In the genomic region with DNA sequence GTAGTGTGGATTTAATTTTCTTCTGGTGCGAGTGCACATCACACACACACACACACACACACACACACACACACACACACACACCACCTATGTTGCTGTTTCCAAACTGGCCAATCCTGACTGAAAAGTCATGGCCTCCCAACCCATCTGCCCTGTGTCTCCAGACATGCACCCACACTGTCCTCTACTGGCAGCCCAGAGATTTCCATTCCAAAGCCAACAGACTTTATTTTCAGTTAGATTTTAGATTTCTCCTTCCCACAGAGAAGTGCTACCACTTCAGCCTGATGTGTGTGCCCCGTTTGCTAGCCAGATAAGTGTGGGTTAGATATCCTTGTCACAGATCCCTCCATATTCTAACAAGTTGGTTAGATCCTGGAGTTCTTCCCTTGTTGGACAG, we compare ENCODE assay signal across 9 mouse cellular contexts. TPM values are rescaled to one million over a fixed set of nuclear protein-coding genes. Genes with fewer than 3 reads are reported as not detected.
DNase-seq lines count a peak whose midpoint lies in the region; ATAC-seq and TF ChIP-seq lines count a peak whose summit lies in the region.
"Had no signal": no experiment of that assay in that cellular context is flagged by ENCODE, and none has a peak within 500 bp of the region (broad histone marks: within the 10 kb centered on the region; RNA-seq: fewer than 3 reads in every experiment).

No protein-coding gene starts in this region.

- TF ChIP-seq POLR2A in myocyte (IDR thresholded peaks at IDR 0.05; ENCODE audit: insufficient read length, low read depth), result no peak

- peaks cover 8% of the 10 kb centered on the region for H3K4me1 ChIP-seq in hindbrain, embryonic 10.5 days (replicated peaks)
- H3K4me1 ChIP-seq in hindbrain, embryonic 11.5 days (replicated peaks; ENCODE audit: control insufficient read depth, insufficient read depth, low read length), result no peaks in the 10 kb centered on the region
- no peaks in the 10 kb centered on the region for H3K4me1 ChIP-seq in forebrain, embryonic 14.5 days (ENCODE audit: control insufficient read depth, insufficient read depth, low read length)

- 77% methylated on average over 2 of the region's 2 CpGs for WGBS in hindbrain, embryonic 10.5 days
- WGBS in hindbrain, embryonic 11.5 days, result 58% methylated on average over 2 of the region's 2 CpGs
- 72% methylated on average over 2 of the region's 2 CpGs for WGBS in forebrain, embryonic 14.5 days

- H3K9me3 ChIP-seq in hindbrain, embryonic 10.5 days, result no peaks in the 10 kb centered on the region
- no peaks in the 10 kb centered on the region for H3K9me3 ChIP-seq in hindbrain, embryonic 11.5 days (ENCODE audit: control insufficient read depth, low read length)
- H3K9me3 ChIP-seq in forebrain, embryonic 14.5 days (replicated peaks; ENCODE audit: control insufficient read depth, low read length), result no peaks in the 10 kb centered on the region
- H3K9me3 ChIP-seq: limb, embryonic 12.5 days had no signal

- H3K36me3 ChIP-seq in hindbrain, embryonic 10.5 days, result no peaks in the 10 kb centered on the region
- no peaks in the 10 kb centered on the region for H3K36me3 ChIP-seq in hindbrain, embryonic 11.5 days (ENCODE audit: control insufficient read depth, insufficient read depth, low read length)
- peaks cover 38% of the 10 kb centered on the region for H3K36me3 ChIP-seq in myocyte (ENCODE audit: control insufficient read depth, insufficient read depth)
- no peaks in the 10 kb centered on the region for H3K36me3 ChIP-seq in forebrain, embryonic 14.5 days (ENCODE audit: control insufficient read depth, insufficient read depth, low read length)
- H3K36me3 ChIP-seq: limb, embryonic 12.5 days had no signal

- H3K27me3 ChIP-seq in hindbrain, embryonic 10.5 days (ENCODE audit: insufficient read depth, poor library complexity, severe bottlenecking), result no peaks in the 10 kb centered on the region
- no peaks in the 10 kb centered on the region for H3K27me3 ChIP-seq in hindbrain, embryonic 11.5 days (ENCODE audit: control insufficient read depth, insufficient read depth, low read length)
- H3K27me3 ChIP-seq in myocyte (ENCODE audit: control insufficient read depth, insufficient read depth, insufficient read length), result no peaks in the 10 kb centered on the region
- no peaks in the 10 kb centered on the region for H3K27me3 ChIP-seq in forebrain, embryonic 14.5 days (replicated peaks; ENCODE audit: control insufficient read depth, insufficient read depth, low read length)
- H3K27me3 ChIP-seq: limb, embryonic 12.5 days had no signal

- H3K4me3 ChIP-seq in hindbrain, embryonic 10.5 days, result no peak overlapping the region
- H3K4me3 ChIP-seq in hindbrain, embryonic 11.5 days (ENCODE audit: low read depth, low read length), result no peak overlapping the region
- no peak overlapping the region for H3K4me3 ChIP-seq in myocyte
- H3K4me3 ChIP-seq in forebrain, embryonic 14.5 days (ENCODE audit: low read depth, low read length), result no peak overlapping the region
- H3K4me3 ChIP-seq: limb, embryonic 12.5 days had no signal

- H3K79me2 ChIP-seq in myocyte (ENCODE audit: control insufficient read depth, insufficient read depth), result no peaks in the 10 kb centered on the region

- DNase-seq in hindbrain, embryonic 10.5 days (ENCODE audit: low spot score), result peak; percentile 21
- no peak for DNase-seq in hindbrain, embryonic 11.5 days (ENCODE audit: low spot score)
- DNase-seq in A20 (ENCODE audit: low read depth, low spot score), result peak; percentile 27
- peak; percentile 9 for DNase-seq in T-cell, adult 2 months (ENCODE audit: low spot score)
- DNase-seq in embryo, embryonic 11 days, result peak; percentile 37
- DNase-seq in layer of hippocampus, adult 9-10 months (ENCODE audit: low spot score), result no peak
- no peak for DNase-seq in forebrain, embryonic 14.5 days (ENCODE audit: low spot score)

- no peak overlapping the region for H3K27ac ChIP-seq in hindbrain, embryonic 10.5 days
- H3K27ac ChIP-seq in hindbrain, embryonic 11.5 days (ENCODE audit: low read depth, low read length), result no peak overlapping the region
- H3K27ac ChIP-seq in forebrain, embryonic 14.5 days (ENCODE audit: low read depth, low read length), result no peak overlapping the region
- H3K27ac ChIP-seq: limb, embryonic 12.5 days had no signal

- ATAC-seq in hindbrain, embryonic 11.5 days (ENCODE audit: low FRiP score), result no peak
- ATAC-seq in forebrain, embryonic 14.5 days, result no peak

- H3ac ChIP-seq in myocyte (ENCODE audit: control insufficient read depth, insufficient read length), result no peak overlapping the region

- no peak overlapping the region for H3K4me2 ChIP-seq in hindbrain, embryonic 11.5 days (replicated peaks; ENCODE audit: low read depth, low read length)
- H3K4me2 ChIP-seq in myocyte (ENCODE audit: low read depth), result no peak overlapping the region
- no peak overlapping the region for H3K4me2 ChIP-seq in forebrain, embryonic 14.5 days (ENCODE audit: low read length)
- H3K4me2 ChIP-seq: limb, embryonic 12.5 days had no signal

- H3K9ac ChIP-seq in hindbrain, embryonic 11.5 days (ENCODE audit: low read depth, low read length), result no peak overlapping the region
- no peak overlapping the region for H3K9ac ChIP-seq in forebrain, embryonic 14.5 days (ENCODE audit: low read length)
- H3K9ac ChIP-seq: limb, embryonic 12.5 days had no signal

TF ChIP-seq in myocyte, 11 proteins besides CTCF, POLR2A, EP300 and RAD21:
- no peak for TF ChIP-seq TCF12 (IDR thresholded peaks at IDR 0.05; ENCODE audit: insufficient read depth, poor library complexity, severe bottlenecking)
- TF ChIP-seq SRF (IDR thresholded peaks at IDR 0.05; ENCODE audit: control insufficient read depth, insufficient read length, low read depth), result no peak
- no peak for TF ChIP-seq CEBPB (IDR thresholded peaks at IDR 0.05; ENCODE audit: insufficient read depth, poor library complexity, severe bottlenecking)
- TF ChIP-seq POLR2AphosphoS2 (IDR thresholded peaks at IDR 0.05; ENCODE audit: insufficient read length, low read depth), result peak; percentile 12
TF ChIP-seq in myocyte: peak in this region for 1.

RNA-seq across cellular contexts. Expression of gene Serac1, which starts 59.8 kb away (rescaled TPM):
- polyA plus RNA-seq in hindbrain, embryonic 10.5 days (2016; fragmentation: Nextera tagmentation; extraction: Ambion mirVana), result 6.7 and 7.2 TPM in 2 replicates
- polyA plus RNA-seq in hindbrain, embryonic 11.5 days (2014; fragmentation: Nextera tagmentation; extraction: Ambion mirVana), result 8.0 TPM in 2 replicates
- polyA plus RNA-seq in myocyte (2012; fragmentation: generic; extraction: Trizol), result 3.5 TPM
- polyA plus RNA-seq in forebrain, embryonic 14.5 days (2014; fragmentation: Nextera tagmentation; extraction: Ambion mirVana), result 8.1 and 9.4 TPM in 2 replicates

RNA-seq across cellular contexts. Expression of gene Gtf2h5, which starts 59.8 kb away (rescaled TPM):
- polyA plus RNA-seq in hindbrain, embryonic 10.5 days (2016; fragmentation: Nextera tagmentation; extraction: Ambion mirVana), result 166 and 169 TPM in 2 replicates
- 160 and 167 TPM in 2 replicates for polyA plus RNA-seq in hindbrain, embryonic 11.5 days (2014; fragmentation: Nextera tagmentation; extraction: Ambion mirVana)
- 72.8 TPM for polyA plus RNA-seq in myocyte (2012; fragmentation: generic; extraction: Trizol)
- polyA plus RNA-seq in forebrain, embryonic 14.5 days (2014; fragmentation: Nextera tagmentation; extraction: Ambion mirVana), result 212 and 221 TPM in 2 replicates

Comparison
In these comparisons a context has a peak if more than half of its experiments do, and no peak if none do; other contexts are left out.
1. DNase-seq: peak in hindbrain, embryonic 10.5 days (single experiment), A20 (single experiment), T-cell, adult 2 months (single experiment) and embryo, embryonic 11 days (single experiment); none in hindbrain, embryonic 11.5 days (single experiment), layer of hippocampus, adult 9-10 months (single experiment) and forebrain, embryonic 14.5 days (single experiment).